Mouse (Mus musculus) spleen, adult 2 months (tissue): ENCODE results near the gene Khdrbs2. TPM values are rescaled to one million over a fixed set of nuclear protein-coding genes. Genes with fewer than 3 reads are reported as not detected.

Experiments
- DNase-seq, 2 experiments: peaks; one replicate each; pipeline versions ENCODE4 v3.0.0 to v3.0.0-alpha.2; 2012 to 2021; ENCODE audit warnings: low spot score in 2 of 2, low read depth in 1 of 2
- H3K27ac ChIP-seq: fragments of 200-500 bp; 2 replicates; pipeline ENCODE4 v1.5.1; 2012; ENCODE audit warnings: low read length, inconsistent platforms; ENCODE audit not compliant: insufficient read depth
- H3K27me3 ChIP-seq: fragments of 200-500 bp; 2 replicates; pipeline ENCODE4 v1.6.1; 2012; ENCODE audit warnings: mild to moderate bottlenecking, moderate library complexity, low read length, inconsistent platforms; ENCODE audit not compliant: control insufficient read depth, insufficient read depth
- H3K36me3 ChIP-seq: fragments of 200-500 bp; 2 replicates; pipeline ENCODE4 v1.6.1; 2012; ENCODE audit warnings: mild to moderate bottlenecking, low read length, inconsistent platforms; ENCODE audit not compliant: control insufficient read depth, insufficient read depth
- H3K4me1 ChIP-seq: fragments of 200-500 bp; 2 replicates; pipeline ENCODE4 v1.6.1; 2011; ENCODE audit warnings: inconsistent platforms; ENCODE audit not compliant: control insufficient read depth, insufficient read depth, insufficient read length
- H3K4me3 ChIP-seq: fragments of 200-500 bp; 2 replicates; pipeline ENCODE4 v1.5.1; 2011; ENCODE audit warnings: mild to moderate bottlenecking, inconsistent platforms; ENCODE audit not compliant: insufficient read depth, insufficient read length; ENCODE audit errors: extremely low read depth
- CTCF ChIP-seq: fragments of 200-500 bp; IDR thresholded peaks from 2 replicates; pipeline ENCODE4 v1.5.1; 2011; ENCODE audit warnings: mild to moderate bottlenecking, inconsistent platforms; ENCODE audit not compliant: insufficient read depth, insufficient read length, insufficient replicate concordance; ENCODE audit errors: extremely low read depth
- POLR2A ChIP-seq: fragments of 200-500 bp; IDR thresholded peaks from 2 replicates; pipeline ENCODE4 v1.6.1; 2011; ENCODE audit warnings: low read depth, low read length, inconsistent platforms
- WGBS: fragments of 180-500 bp; shearing (Covaris S2); methylation state at CpG from one replicate; pipeline ENCODE4 v1.1.7; 2018; 5-methylcytosine and 5-hydroxymethylcytosine counted together
- polyA plus RNA-seq: library from polyadenylated mRNA; depleted of rRNA; stranded (reverse); fragments of >200 nt; gene quantifications from 2 replicates; pipeline ENCODE4 v1.2.3, GENCODE M21; 2012

Khdrbs2 gene
- polyA plus RNA-seq, 1 experiment, result not detected

DNA sequence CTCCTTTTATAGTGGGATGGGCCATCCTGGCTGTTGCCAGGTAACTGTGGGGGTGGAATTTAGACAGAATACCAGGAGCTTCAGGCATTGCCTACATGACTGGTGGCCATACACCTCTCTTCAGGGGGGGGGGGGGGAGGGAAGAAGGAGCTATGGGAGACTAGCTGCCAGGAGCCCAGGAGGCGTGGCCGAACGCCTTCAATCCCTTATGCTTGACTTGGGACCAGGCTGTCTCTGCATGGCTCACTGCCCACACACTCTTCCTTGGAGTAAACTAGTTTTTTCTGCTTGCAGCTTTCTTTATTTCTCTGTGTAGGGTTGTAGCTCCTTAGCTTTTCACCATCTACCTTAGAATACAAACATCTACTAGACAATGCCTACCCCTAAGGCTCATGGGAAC lies 98.0 kb downstream of the Khdrbs2 start:
- no peaks in the 10 kb centered on the region for H3K4me1 ChIP-seq
- no peaks in the 10 kb centered on the region for H3K27me3 ChIP-seq
- H3K36me3 ChIP-seq, result no peaks in the 10 kb centered on the region
- no peak overlapping the region for H3K27ac ChIP-seq
- WGBS, result 93% methylated on average over 3 of the region's 3 CpGs
- no peak overlapping the region for H3K4me3 ChIP-seq
- no peak for DNase-seq
- TF ChIP-seq CTCF, result no peak
- no peak for TF ChIP-seq POLR2A

- Histone ChIP-seq H3K4me1 (no peaks in the 10 kb centered on the region), H3K27ac (no peak overlapping the region), H3K27me3 (no peaks in the 10 kb centered on the region), H3K36me3 (no peaks in the 10 kb centered on the region), H3K4me3 (no peak overlapping the region)
- 96% methylated on average over 1 of the region's 1 CpGs for WGBS
- no peak for DNase-seq
- TF ChIP-seq POLR2A (no peak), CTCF (no peak)
These were observed 122.2 kb downstream of the Khdrbs2 start for GRCm38 (mm10) chr1:32294702-32295101.

DNA sequence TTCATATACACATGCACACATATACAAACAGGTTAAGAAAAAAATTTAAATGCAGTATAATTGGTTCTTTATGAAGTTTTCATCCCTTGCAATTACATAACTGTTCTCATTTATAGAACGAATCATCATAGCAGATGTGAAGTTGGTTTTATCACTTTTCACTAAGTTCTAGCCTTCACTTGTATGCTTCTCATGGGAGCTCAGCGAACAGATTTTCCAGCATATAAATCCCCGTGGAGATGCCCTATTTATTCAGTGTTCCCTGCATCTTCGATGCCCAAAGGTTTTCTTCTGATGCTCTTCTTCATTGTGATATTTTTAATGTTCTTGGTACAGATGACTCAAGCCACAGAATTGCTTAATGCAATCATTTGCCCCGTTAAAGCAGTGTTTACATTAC lies 128.9 kb downstream of the Khdrbs2 start:
- no peak overlapping the region for H3K27ac ChIP-seq
- no peak for DNase-seq
- H3K4me1 ChIP-seq, result no peaks in the 10 kb centered on the region
- H3K27me3 ChIP-seq, result no peaks in the 10 kb centered on the region
- H3K4me3 ChIP-seq, result no peak overlapping the region
- WGBS, result 79% methylated on average over 5 of the region's 5 CpGs
- no peaks in the 10 kb centered on the region for H3K36me3 ChIP-seq
- no peak for TF ChIP-seq POLR2A
- no peak for TF ChIP-seq CTCF

DNA sequence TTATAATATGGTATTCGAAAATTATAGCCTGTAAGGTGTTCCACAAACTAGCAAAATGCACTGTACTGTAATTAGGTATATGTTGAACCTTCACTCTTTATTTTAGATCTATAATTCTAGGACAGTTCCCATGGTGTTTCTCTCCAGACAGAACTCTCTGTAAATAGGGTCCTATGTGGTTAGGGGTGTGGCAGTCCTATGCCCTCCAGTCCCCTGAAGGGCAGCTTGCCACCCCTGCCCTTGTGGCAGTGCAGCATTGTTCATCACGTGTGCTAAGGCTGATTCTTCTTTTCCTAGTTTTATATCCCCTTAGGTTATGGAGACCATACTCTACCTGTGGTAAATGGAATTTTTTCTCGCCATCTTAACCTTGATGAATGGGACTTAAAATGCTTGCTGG lies 136.6 kb downstream of the Khdrbs2 start:
- Histone ChIP-seq H3K27me3 (no peaks in the 10 kb centered on the region), H3K36me3 (no peaks in the 10 kb centered on the region), H3K4me3 (no peak overlapping the region), H3K27ac (no peak overlapping the region), H3K4me1 (no peaks in the 10 kb centered on the region)
- 58% methylated on average over 3 of the region's 3 CpGs for WGBS
- no peak for TF ChIP-seq CTCF
- TF ChIP-seq POLR2A, result no peak
- DNase-seq, result no peak

DNA sequence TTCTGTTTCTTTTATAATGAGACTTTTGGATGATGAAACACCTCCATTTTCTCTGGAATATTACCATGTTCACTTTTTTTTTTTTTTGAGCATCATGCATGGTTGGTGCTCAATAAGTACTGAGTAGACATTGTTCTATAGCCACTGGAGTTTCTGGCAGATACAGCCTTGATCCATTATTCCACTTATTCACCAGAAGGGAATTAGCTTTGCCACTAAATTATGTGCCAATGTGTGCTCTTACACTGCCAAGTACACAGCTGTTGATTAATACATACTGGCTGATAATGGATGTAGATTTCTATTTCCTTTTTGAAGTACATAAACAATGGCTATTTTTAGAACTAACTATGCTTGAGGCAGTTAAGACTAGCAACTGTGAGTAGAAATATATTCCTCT lies 137.1 kb downstream of the Khdrbs2 start:
- DNase-seq, result no peak
- no peak overlapping the region for H3K27ac ChIP-seq
- H3K4me3 ChIP-seq, result no peak overlapping the region
- TF ChIP-seq POLR2A (no peak), CTCF (no peak)
- H3K27me3 ChIP-seq, result no peaks in the 10 kb centered on the region
- H3K4me1 ChIP-seq, result no peaks in the 10 kb centered on the region
- H3K36me3 ChIP-seq, result no peaks in the 10 kb centered on the region

- DNase-seq, result no peak
- no peak overlapping the region for H3K27ac ChIP-seq
- H3K36me3 ChIP-seq, result no peaks in the 10 kb centered on the region
- no peak overlapping the region for H3K4me3 ChIP-seq
- no peaks in the 10 kb centered on the region for H3K27me3 ChIP-seq
- TF ChIP-seq CTCF, result no peak
- TF ChIP-seq POLR2A, result no peak
- no peaks in the 10 kb centered on the region for H3K4me1 ChIP-seq
- WGBS, result 91% methylated on average over 1 of the region's 1 CpGs
These were observed 166.6 kb downstream of the Khdrbs2 start for GRCm38 (mm10) chr1:32339108-32339507.

DNA sequence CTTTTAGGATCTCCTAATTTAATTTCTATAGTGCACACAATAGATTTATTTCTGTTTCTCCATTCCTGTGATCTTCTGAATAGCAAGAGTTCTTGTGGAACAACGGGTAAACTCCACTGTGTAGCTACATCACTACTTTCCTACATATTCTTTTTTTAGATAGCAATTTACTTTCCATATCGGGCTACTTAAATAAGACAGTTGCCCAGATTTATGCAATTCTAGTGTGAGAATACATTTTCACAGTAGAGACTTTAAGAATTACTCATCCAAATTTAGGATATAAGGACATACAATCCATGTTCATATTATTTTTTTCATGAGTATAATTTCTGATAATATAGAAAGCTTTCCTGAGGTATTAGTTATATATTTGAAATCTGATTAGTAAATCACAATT lies 175.0 kb downstream of the Khdrbs2 start:
- no peaks in the 10 kb centered on the region for H3K4me1 ChIP-seq
- no peaks in the 10 kb centered on the region for H3K36me3 ChIP-seq
- no peak overlapping the region for H3K4me3 ChIP-seq
- no peak for DNase-seq
- 85% methylated on average over 2 of the region's 2 CpGs for WGBS
- TF ChIP-seq POLR2A, result no peak
- no peak for TF ChIP-seq CTCF
- H3K27ac ChIP-seq, result no peak overlapping the region
- H3K27me3 ChIP-seq, result no peaks in the 10 kb centered on the region

GRCm38 (mm10) chr1:32352076-32352475 lies 179.6 kb downstream of the Khdrbs2 start:
- no peaks in the 10 kb centered on the region for H3K27me3 ChIP-seq
- no peaks in the 10 kb centered on the region for H3K4me1 ChIP-seq
- no peaks in the 10 kb centered on the region for H3K36me3 ChIP-seq
- no peak overlapping the region for H3K27ac ChIP-seq
- no peak overlapping the region for H3K4me3 ChIP-seq
- TF ChIP-seq CTCF (no peak), POLR2A (no peak)
- 79% methylated on average over 1 of the region's 1 CpGs for WGBS
- DNase-seq, result no peak
